Mouse (Mus musculus) cerebellum, postnatal 25 days (tissue): ENCODE results near the gene Ctc1.
A peak's percentile ranks its signal among the peaks of the same experiment; 100 is the strongest.
"Not testable (repeated sequence)": the region's sequence is repeated elsewhere in the genome, so short reads cannot be mapped to it uniquely, and the experiment has no call there.

Source experiments
- DNase-seq, 2 experiments: peaks; one replicate each; pipeline ENCODE4 v3.0.0; 2021; ENCODE audit warnings: mixed read lengths in 2 of 2

Ctc1 gene

DNA sequence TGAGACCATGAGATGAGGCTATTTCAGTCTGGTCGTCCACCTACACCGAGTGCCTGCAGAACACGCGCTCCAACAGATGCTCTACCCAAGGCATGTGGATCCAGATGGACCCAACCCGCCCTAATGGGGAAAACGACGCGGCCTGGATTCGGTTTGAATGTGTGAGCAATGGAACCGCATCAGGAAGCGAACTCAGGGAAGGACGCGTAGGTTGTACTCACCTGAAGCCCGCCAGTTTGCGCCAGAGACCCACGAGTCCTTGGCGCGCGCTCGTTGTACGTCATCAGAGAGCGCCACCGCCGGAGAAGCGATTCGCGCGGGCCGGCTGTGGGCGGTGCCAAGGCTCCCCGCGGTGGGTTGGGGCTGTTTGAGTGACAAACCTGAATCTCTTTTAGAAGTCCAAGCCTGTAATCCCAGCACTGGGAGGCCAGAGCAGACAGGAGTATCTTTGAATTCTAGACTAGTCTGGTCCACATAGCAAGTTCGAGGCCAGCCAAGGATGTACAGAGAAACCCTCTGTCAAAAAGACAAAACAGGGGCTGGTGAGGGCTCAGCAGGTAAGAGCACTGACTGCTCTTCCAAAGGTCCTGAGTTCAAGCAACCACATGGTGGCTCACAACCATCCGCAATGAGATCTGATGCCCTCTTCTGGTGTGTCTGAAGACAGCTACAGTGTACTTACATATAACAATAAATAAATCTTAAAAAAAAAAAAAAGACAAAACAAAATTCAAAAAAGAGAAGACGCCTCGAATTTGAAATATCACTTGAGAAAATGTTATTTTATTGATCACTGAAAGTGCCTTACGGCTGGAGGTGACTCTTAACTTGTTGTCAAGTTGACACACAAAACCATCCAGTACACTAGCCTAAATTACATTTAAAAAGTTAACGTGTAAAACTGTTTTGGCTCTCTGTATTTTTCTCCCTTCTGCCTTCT is 7.3 kb upstream of the Ctc1 start, which contains the start of gene Pfas:
Gene Pfas (minus strand): TSS at position 279 of the 940 bp plus-strand sequence.
- DNase-seq: peak; percentile 97 to 99

DNA sequence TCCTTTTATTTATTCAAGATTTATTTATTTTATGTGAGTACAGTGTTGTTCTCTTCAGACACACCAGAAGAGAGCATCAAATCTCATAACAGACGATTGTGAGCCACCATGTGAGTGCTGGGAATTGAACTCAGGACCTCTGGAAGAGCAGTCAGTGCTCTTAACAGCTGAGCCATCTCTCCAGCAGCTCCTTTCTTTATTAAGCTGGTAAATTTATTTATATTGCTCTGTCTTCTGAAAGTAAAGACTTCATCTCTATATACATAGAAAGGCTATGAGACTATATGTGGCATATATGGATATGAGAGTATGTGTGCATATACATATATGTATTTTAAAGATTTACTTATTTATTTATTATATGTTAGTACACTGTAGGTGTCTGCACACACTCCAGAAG is 6.2 kb upstream of the Ctc1 start:
- no peak for DNase-seq

DNA sequence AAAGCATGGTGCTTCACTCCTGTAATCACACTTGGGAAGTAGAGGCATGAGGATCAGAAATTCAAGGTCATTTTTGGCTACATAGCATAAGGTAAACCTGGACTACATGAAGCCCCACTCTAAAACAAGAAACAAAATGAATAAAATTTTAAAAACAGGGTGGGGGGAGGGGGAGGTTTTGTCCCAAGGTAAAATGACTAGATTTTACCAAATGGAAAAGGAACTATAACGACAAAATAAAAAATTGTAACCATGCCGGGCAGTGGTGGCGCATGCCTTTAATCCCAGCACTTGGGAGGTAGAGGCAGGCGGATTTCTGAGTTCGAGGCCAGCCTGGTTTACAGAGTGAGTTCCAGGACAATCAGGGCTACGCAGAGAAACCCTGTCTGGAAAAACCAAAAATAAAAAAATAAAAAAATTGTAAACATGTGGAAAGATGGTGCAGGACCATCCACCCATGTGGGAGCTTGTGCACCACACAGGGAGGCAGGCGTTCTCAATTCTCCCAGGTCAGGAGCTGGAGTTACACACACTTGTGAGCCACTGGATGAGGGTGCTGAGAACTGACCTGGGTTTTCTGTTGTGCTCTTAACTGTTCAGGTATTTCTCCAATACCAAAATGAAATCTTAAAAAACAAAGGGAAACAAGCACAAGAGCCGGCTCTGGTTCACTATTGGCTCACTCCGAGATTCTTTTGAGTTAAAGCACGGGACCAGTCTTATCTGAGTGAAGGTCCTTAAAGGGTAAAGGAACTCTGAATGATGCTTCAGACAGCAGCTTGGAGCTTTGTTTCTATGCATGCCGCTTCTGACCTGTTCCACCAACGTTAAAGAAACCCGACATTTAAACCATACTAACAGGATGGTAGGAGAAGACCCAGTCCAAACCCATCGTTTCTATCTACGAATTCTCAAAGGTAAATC is 5.0 kb upstream of the Ctc1 start:
- DNase-seq: no peak

DNA sequence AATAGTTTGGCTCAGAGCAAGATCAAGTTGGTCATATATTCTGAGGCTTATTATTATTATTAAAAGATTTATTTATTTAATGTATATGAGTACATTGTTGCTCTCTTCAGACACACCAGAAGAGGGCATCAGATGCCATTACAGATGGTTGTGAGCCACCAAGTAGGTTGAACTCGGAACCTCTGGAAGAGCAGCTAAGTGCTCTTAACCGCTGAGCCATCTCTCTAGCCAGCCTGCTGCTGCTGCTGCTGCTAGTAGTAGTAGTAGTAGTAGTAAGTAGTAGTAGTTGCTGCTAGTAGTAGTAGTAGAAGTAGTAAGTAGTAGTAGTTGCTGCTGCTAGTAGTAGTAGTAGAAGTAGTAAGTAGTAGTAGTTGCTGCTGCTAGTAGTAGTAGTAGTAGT is 4.3 kb upstream of the Ctc1 start:
- not testable (repeated sequence) for DNase-seq

DNA sequence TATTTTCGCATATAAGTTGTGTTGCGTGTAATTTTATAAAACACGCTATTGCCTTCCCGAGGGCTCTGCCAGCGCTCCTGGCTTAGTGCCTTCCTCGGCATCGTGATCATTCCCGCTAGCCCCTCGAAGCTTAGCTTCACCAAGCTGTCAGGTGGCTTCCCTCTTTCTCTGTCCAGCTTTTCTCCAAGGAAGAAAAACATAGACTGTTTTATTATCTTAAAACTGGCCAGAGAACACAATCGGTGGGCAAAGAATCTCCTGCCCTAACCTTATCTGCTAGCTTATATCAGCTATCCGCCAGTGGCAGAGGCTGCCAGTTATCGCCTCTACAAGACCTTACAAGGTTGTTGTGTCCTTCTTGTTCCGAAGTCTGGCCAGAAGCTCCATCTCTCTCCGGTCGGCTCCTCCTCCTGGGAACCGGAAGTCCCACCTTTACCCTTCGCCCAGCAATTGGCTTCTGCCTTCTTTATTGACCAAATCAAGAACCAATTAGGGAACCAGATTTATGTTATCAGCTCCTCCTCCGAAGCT is 3.6 kb upstream of the Ctc1 start:
- peak; percentile 87 to 90 for DNase-seq

DNA sequence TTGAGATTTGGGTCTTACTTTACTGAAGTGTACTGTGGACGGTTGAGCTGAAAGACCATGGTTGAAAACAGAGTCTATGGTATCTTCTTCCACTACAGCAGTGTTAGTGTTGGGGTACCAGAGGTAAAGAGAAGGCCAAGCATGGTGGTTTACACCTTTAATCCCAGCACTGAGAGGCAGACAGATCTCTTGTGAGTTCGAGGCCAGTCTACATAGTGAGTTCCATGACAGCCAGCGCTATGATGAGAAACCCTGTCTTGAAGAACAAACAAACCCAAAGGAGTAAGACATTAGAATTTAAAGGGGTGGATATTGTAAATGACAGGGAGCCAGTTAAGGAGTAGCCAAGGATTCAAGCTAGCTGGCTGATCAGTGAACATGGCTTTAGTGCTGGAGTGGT is 1.0 kb downstream of the Ctc1 start:
- DNase-seq: no peak

DNA sequence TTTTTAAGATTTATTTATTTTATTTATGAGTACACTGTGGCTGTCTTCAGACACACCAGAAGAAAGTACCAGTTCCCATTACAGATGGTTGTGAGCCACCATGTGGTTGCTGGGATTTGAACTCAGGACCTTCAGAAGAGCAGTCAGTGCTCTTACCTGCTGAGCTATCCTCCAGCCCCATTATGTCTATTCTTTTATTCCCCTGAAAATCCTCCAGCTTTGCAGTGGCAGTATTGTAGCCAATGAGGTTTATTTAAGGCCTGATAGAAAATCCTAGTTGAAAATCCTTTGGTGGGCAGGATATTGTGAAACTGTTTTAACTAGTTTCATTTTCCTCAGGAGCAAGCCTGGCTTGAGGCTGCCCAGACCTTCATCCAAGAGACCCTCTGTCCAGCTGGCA is 5.0 kb downstream of the Ctc1 start:
- DNase-seq: no peak

DNA sequence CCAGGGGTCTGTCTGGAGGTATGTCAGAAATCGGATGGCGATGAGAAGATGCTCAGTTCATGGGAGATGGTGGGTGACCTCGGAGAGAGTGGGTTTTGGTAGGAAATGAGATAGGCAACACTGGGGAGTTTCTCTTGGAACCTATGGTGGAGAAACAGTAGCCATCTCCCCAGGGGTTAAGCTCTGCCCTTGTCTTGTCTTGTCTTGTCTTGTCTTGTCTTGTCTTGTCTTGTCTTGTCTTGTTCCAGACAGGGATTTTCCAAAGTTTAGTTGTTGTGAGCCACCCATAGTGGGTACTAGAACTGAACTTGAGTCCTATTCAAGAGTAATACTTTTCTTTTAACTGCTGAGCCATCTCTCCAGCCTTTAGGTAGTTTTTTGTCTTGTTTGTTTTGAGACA is 10.9 kb downstream of the Ctc1 start:
- DNase-seq: no peak

DNA sequence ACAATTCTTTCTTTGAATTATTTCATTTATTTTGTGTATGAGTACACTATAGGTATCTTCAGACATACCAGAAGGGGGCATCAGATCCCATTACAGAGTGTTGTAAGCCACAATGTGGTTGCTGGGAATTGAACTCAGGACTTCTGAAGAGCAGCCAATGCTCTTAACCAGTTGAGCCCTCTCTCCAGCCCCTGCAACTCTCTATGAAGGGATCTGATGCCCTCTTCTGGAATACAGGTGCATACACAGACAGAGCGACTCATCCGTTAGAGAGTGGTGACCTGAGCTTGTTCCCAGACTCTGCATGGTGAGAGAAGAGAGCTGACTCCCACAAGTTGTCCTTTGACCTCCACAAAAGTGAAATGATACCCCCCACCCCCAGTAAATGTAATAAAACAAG is 13.1 kb downstream of the Ctc1 start:
- no peak for DNase-seq

DNA sequence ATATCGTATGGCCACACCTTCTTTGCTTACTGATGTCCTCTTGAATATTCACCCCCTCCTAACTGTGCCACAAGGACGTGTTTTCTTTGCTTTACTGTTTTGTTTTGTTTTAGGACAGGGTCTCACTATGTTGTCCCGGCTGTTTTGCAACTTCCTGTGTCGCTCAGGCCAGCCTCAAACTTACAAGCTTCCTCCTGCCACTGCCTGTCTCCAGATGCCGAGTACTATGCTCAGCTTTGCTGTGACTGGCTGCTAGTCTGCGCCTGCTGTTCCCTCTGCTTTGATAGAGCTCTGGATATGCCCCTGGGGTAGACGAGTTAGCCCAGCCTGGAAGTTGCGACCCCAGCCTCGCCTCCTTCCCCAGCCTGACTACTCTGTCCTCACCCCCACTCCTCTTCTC is 17.8 kb downstream of the Ctc1 start:
- DNase-seq: no peak

DNA sequence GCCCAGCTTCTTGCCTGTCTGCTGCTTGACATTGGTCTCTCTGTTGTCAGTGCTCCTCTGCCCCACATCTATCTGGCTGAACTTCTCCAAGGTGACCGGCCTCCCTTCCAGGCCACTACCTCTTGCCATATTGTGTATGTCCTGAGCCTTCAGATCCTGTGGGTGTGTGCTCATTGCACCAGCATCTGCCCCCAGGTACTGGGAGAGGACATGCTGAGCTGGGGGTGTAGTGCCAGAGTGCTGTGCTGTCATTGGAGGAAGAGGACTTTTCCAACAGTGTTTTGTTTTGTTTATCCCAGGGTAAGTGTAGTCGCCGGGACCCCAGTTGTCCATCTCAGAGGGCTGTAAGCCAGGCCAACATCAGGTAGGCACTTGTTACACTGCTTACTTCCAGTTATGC is 18.9 kb downstream of the Ctc1 start:
- DNase-seq: no peak

DNA sequence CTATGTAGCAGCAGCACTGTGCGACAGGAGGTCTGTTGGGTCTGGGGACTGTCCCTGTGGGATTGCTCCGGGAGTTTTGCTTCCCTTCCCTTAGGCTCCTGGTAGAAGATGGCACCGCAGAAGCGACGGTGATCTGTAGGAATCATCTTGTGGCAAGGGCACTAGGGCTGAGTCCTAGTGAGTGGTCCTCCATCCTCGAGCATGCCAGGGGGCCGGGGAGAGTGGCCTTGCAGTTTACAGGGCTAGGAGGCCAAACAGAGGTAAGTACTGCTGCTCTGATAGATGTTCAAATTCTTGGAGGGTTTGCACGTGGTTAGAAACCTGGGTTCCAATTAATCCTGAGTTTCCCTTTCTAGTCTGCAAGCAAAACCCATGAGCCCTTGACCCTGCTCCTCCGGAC is 19.7 kb downstream of the Ctc1 start:
- peak; percentile 25 to 47 for DNase-seq

DNA sequence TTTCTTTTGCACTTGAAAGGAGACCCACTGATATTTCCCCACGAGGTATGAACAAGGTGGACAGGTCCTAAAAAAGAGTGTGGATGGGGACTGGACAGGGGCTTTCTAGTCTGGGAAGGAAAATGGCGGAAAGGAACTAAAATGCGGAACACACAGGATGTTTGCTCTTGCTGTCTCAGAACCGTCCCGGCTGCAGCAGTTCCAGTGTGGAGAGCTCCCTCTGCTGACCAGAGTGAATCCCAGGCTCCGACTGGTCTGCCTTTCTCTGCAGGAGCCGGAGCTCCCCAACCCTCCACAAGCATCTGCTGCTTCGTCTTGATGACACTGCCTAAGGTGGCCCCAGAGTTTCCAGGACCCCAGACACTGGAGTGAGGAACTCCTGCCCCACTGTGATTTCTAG is 20.1 kb downstream of the Ctc1 start:
- peak; percentile 90 to 92 for DNase-seq

DNA sequence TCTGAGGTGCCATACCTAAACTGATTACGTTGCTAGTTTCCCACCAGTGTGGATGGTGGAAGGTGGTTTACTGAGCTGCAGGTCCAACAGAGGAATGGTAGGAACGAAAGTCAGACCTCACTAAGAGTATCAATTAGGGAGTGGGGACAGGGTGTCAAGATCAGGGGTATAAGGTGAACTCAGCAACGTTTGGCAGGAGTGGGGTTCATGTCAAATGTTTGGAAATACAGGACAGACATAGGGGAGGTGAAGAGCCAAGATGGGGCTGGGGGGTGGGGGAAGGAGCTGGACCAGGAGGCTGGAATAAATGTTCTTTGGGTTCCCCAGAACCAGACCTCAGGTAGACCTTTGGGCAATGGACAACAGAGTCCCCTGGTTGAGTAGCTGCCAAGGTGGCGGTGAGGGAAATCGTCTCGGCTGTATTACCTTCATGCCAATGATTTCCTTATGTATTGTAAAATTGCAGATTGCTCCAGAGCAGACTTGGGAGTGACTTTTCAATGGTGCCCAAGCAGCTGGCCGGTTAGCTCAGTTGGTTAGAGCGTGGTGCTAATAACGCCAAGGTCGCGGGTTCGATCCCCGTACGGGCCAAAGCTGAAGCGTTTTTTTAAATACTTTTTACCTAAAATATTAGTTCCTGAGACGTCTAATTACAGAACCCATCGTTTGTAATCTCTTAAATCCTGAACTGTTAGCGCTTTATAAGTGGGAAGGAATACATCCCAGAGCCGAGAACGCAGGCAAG is 20.9 kb downstream of the Ctc1 start:
- DNase-seq: peak; percentile 92 to 93

DNA sequence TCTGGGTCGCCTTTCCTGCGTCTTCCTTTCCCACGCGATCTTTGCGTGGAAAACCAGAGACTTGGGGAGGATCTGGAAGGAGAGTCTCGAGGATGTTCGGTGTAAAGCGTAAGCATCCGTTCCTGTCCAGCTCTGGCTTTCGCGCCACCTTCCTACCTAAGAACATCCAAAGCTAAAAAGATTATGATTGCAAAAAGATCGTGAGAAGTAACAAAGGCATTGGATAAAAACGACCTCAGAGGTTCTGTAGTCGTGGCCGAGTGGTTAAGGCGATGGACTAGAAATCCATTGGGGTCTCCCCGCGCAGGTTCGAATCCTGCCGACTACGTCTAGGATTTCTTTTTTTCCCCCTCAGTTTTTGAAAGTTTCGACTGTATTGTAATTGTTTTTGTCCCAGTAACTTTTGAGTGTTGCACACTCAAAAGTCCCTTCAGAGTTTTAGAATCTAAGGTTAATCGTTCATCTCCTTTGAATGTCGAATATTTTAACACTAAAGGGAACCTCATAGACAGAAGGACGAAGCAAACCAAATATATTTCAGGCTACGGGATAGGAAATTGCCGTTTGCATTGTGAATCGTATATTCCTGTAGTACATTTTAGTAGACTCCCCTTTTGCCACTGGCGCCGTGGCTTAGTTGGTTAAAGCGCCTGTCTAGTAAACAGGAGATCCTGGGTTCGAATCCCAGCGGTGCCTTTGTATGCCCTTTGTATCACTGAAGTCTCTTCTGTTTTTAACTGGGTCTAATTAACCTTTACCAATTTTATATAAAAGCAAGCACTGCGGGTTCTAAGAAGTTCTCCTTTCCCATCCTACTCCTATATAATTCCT is 21.7 kb downstream of the Ctc1 start:
- peak; percentile 85 to 90 for DNase-seq

DNA sequence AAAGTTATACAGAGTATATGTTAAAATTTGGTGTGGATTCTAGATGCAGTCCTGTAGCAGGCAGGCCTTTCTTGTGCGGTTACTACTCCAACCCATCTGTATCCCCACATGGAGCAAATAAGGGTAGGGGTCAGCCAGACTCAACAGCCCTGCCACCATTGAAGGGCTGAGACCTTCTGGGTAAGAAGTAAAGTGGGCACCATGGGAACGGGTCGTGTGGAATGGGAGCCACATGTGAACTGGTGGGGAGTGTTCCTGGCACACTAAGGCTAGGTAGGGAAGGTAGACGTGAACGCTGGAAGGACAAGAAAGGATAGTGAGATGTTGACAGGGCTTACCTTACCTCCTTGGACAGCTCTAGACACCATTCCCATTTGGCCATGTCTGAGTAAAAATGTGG is 22.5 kb downstream of the Ctc1 start:
- DNase-seq: no peak

DNA sequence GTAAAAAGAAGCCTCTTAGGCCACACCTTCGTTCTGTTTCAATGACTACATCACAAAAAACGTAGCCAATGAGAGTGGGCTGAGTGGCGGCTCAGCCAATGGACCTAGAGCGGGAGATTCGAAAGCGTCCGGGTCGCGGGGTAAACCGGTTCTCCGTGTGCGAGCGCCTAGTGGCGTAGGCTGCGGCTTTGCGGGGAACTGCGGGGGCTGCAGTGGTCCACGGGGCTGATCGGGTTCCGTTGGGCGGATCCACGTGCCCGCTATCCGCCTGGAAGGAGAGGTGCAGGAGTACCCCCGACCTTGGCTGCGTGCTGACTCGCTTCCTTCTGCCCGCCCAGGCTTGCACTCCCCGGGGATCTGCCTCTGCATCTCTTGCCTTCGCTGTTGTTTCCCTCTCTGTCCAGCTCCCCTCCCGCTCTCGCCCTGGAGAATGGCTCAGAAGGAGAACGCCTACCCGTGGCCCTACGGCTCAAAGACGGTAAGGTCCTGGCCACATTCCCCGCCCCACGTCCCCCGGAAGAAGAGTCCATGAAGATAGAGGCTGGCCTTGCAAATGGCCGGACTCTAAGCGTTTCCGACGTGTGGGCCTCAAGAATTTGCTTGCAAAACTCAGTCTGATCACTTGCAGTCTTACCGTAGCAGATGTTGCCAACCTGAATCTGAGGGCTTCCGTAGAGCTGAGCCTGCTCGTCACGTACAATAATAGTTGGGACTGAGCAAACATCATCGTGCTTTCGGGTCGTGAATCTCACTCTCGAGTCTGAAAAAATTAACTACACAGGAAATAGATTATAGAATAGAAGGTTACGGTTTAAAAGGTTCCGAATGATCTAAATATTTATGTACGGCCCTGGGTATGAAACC is 30.1 kb downstream of the Ctc1 start, which contains the start of gene Aurkb:
Gene Aurkb (plus strand): TSS at position 117 of the 864 bp plus-strand sequence.
- DNase-seq: peak; percentile 71 to 89

DNA sequence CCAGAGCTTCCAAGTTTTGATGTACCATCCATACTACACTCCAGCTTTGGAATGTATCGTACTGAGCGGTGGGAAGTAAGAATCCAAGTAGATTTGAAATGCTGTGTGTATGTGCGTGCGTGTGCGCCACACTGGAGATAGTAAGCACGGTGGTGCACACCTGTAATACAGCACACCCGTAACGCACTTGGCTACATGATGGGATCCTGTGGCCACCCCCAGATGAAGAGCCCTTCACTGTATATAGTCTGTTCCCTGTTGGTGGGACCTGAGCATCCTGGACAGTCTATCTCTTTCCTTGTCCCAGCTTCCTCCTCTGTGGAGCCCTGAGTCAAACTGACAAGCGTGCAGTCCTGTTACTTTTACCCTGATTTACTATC is 30.7 kb downstream of the Ctc1 start:
- DNase-seq: no peak

DNA sequence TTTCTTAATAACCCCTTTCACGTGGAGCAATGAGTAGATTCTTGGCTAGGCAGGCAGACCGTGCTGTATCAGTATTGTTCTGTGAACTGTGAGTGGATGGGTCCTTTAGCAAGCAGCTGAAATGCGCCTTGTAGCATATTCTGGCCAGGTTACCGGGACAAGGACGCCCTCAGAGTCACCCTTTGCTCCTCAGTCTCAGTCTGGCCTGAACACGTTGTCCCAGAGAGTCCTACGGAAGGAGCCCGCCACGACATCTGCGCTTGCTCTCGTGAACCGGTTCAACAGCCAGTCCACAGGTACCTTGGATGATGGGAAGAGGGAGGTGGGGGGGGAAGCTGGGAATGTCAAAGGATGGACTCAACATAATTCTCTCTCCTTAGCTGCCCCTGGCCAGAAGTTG is 31.9 kb downstream of the Ctc1 start:
- no peak for DNase-seq

DNA sequence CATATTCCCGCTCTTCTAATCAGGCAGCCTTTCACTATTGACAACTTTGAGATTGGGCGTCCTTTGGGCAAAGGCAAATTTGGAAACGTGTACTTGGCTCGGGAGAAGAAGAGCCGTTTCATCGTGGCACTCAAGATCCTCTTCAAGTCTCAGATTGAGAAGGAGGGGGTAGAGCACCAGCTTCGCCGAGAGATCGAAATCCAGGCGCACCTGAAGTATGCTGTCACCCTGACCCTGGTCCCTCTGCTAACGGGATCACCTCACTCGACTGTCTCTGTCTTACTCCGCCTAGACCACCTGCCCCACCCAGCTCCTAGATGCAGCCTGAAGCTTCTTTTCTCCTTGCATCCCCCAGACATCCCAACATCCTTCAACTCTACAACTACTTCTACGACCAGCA is 32.4 kb downstream of the Ctc1 start:
- DNase-seq: no peak

DNA sequence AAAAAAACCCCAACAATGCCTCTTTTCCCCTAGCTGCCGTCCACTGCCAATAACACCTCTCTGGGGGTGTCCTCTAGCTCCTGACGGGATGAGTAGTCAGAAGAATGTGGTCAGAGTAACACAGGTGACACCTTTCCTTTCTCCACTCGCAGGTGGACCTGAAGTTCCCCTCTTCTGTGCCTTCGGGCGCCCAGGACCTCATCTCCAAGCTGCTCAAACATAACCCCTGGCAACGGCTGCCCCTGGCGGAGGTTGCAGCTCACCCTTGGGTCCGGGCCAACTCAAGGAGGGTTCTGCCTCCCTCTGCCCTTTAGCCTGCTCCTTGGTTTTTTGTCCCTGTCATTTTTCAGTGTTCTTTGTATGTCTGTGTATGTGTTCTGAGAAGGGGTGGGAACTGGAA is 35.0 kb downstream of the Ctc1 start:
- no peak for DNase-seq
